Mouse (Mus musculus): Measurements from ENCODE around the gene Msh4. TPM values are rescaled to one million over a fixed set of nuclear protein-coding genes. Genes with fewer than 3 reads are reported as not detected.
A peak's percentile ranks its signal among the peaks of the same experiment; 100 is the strongest.
"Not testable (repeated sequence)": the region's sequence is repeated elsewhere in the genome, so short reads cannot be mapped to it uniquely, and the experiment has no call there.

Msh4 gene
- total RNA-seq, 2 experiments from 2014 or later: 0.17 to 0.21 TPM

DNA sequence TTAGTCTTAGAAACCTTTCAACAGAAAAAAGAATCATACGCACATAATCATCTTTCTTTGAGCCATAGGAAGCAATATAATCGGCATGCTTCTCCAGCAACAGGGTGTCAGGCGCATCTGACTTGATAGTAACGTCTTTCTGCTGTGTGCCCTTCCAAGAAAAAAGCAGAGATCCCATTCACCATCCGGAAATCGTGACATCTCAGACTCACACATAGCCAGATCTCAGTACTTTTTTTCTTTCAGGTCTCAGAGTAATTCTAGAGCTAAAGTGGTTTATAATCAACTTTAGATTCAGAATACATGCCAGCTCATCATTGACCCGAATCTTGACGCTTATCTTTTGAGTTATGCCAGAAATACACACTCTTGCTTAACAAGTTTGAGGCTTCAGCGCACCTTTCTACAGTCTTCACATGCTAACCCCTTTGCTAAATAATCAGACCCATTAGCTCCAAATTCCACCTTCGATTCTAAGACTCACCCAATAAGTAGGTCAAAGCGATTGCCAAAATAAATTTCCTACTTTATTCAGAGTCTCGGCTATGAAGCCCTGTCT lies 6.0 kb upstream of the Msh4 start:
- DNase-seq (ENCODE audit: low spot score in 2 of 2): no peak

GRCm38 (mm10) chr3:153911197-153911881 lies 5.4 kb upstream of the Msh4 start:
- DNase-seq (ENCODE audit: low spot score in 2 of 2): no peak

DNA sequence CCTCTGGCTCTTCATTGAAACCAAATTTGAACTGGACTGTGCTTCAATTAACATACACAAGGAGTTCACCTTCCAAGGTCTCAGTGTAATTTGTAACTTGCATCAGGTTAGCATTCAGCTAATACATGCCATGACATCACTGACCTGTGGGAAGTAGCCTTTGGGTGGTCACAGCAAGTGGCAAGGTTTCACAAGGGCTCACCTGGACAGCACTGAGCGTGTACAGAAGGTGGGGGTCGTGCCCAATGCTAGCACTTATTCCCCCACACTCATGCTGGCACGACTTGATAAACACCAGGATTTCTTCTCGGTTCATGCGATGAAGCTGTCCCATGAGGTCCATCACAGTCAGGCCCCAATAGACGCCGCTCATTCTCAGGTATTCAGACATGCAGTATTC lies 4.6 kb upstream of the Msh4 start:
- no peak for DNase-seq (ENCODE audit: low spot score in 2 of 2)

DNA sequence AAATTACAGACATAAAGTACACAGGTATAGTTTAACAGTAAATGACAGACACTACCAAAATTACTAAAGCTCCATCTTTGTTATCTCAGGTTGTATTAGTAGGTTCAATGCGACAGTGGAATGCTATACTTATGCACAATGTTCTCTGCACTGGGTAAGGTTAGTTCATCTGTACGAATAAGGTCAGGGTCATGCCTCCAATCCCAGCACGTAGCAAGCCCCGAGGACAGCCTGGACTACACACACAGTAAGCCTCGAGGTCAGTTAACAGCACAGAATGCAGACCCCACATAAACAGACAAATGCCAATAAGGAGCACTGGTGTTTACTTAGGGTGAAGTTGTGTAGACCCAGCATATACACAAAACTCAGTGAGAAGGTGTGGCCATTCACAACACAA lies 3.0 kb upstream of the Msh4 start:
- DNase-seq (ENCODE audit: low spot score in 2 of 2): no peak

GRCm38 (mm10) chr3:153905251-153906135 lies 445 bp downstream of the Msh4 start:
- peak in 1 of 2 experiments; percentile 17 for DNase-seq (ENCODE audit: low spot score in 2 of 2)

DNA sequence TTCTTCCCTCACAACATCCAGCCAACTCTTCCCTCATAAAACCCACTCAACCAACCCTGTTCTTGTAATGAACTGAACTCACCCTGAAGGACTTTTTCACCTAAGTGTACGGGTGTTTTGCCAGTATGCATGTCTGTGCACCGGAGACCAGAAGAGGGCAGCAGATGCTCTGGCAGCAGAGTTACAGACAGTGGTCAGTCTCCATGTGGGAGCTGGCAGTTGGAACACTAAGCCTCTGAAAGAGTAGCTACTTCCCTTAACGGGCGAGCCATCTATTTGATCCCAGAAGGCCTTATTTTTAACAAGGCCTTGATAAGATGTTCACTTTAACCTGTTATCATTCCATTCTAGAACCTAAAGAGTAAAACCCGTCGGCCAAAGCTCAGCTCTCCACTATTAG lies 1.4 kb downstream of the Msh4 start:
- peak in 1 of 2 experiments; percentile 21 for DNase-seq (ENCODE audit: low spot score in 2 of 2)

DNA sequence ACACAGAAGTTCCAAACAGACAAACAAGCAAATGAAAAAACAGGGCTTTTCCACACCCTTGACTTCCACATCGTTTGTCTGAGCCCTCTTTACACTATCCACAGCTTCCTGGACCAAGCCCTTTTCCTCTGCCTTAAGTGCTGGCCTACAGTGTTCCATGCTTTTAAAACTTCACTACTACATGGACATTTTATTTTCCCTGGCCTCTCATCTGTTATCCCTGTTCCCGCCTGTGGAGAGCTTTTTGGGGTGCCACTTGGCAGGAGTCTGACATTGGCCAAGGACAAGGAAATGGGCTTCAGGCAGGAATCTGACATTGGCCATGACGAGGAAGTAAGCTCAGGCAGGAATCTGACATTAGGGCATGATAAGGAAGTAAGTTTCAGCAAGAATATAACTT lies 3.3 kb downstream of the Msh4 start:
- DNase-seq (ENCODE audit: low spot score in 2 of 2): no peak

- no peak for DNase-seq (ENCODE audit: low spot score in 2 of 2)
Observed at GRCm38 (mm10) chr3:153901904-153902303, 4.0 kb downstream of the Msh4 start.

- no peak for DNase-seq (ENCODE audit: low spot score in 2 of 2)
Observed at GRCm38 (mm10) chr3:153897216-153897615, 8.7 kb downstream of the Msh4 start.

GRCm38 (mm10) chr3:153895454-153895853 lies 10.5 kb downstream of the Msh4 start:
- no peak for DNase-seq (ENCODE audit: low spot score in 2 of 2)

DNA sequence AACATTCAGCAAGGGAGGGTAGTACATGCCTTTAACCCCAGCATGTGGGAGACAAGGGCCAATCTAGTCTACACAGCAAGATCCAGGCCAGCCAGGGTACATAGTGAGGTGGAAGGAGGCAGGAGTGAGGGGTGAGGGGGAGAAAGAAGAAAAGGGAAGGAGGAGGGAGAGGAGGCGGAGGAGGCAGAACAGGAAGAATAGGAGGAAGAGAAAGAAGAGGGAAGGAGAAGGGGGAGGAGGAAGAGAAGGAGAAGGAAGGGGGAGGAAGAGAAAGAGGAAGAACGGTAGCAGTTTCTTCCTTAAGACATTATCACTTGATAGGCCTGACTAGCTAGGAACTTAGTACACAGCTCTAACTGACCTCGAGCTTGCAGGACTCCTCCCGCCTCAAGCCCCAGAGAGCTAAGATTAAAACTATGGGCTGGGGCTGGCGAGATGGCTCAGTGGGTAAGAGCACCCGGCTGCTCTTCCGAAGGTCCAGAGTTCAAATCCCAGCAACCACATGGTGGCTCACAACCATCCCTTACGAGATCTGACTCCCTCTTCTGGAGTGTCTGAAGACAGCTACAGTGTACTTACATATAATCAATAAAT lies 16.7 kb downstream of the Msh4 start:
- DNase-seq (ENCODE audit: low spot score in 2 of 2): no peak

DNA sequence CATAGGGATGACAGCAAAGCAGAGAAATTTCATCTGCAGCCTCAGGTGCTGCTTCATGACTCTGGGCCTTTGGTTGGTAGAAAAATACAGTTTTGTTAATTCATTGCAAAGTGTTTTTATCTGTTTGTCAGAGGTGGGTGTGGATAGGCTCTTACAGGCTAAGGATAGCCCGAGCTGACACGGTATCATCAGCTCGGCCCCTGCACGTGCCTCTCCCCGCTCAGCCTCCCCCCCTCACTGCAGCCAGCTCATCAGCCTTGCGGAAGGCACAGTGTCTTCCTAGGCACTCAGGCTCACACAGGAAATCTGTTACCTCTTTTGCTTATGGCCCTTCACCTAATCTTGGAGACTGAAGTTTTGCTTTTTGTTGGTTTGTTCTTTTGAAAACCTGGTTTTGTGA lies 17.8 kb downstream of the Msh4 start:
- DNase-seq (ENCODE audit: low spot score in 2 of 2): no peak

- no peak for DNase-seq (ENCODE audit: low spot score in 2 of 2)
Observed at GRCm38 (mm10) chr3:153886296-153886695, 19.6 kb downstream of the Msh4 start.

- no peak for DNase-seq (ENCODE audit: low spot score in 2 of 2)
Observed at GRCm38 (mm10) chr3:153871396-153871795, 34.5 kb downstream of the Msh4 start.

GRCm38 (mm10) chr3:153867149-153868136 lies 38.5 kb downstream of the Msh4 start:
- DNase-seq (ENCODE audit: low spot score in 2 of 2): no peak

GRCm38 (mm10) chr3:153864636-153865429 lies 41.1 kb downstream of the Msh4 start:
- no peak for DNase-seq (ENCODE audit: low spot score in 2 of 2)

- DNase-seq (ENCODE audit: low spot score in 2 of 2): no peak
Observed at GRCm38 (mm10) chr3:153863816-153864215, 42.1 kb downstream of the Msh4 start.

GRCm38 (mm10) chr3:153860392-153860791 lies 45.5 kb downstream of the Msh4 start:
- DNase-seq (ENCODE audit: low spot score in 2 of 2): not testable (repeated sequence)

GRCm38 (mm10) chr3:153858350-153859001 lies 47.5 kb downstream of the Msh4 start:
- DNase-seq (ENCODE audit: low spot score in 2 of 2): no peak
